Mouse (Mus musculus) heart, embryonic 16.5 days (tissue): ENCODE measurements at regions not wholly inside any gene's neighbourhood (a gene's known extent, or its start where the extent isn't known, plus 50 kb on each side); places are given as distances from the start of the nearest gene placed in this dataset.

Experiments used
- ATAC-seq: fragments of 200-750 bp; cut with Nextera tagmentation; replicated peaks from 2 replicates; pipeline ENCODE4 v1.8.0; 2017; ENCODE audit warnings: moderate number of reproducible peaks; ENCODE audit not compliant: insufficient read depth, low FRiP score; ENCODE audit errors: extremely low read depth
- H3K27ac ChIP-seq: fragments of 300-500 bp; sonication (generic); 2 replicates; pipeline ENCODE4 v1.5.1; 2014; ENCODE audit warnings: mild to moderate bottlenecking, low read length, control low read depth, moderate library complexity
- H3K27me3 ChIP-seq: fragments of 300-500 bp; sonication (generic); 2 replicates; pipeline ENCODE4 v1.6.1; 2014; ENCODE audit warnings: low read length, mixed read lengths; ENCODE audit not compliant: control insufficient read depth, insufficient read depth
- H3K36me3 ChIP-seq: fragments of 300-500 bp; sonication (generic); 2 replicates; pipeline ENCODE4 v1.6.1; 2014; ENCODE audit not compliant: control insufficient read depth, insufficient read depth
- H3K4me1 ChIP-seq: fragments of 300-500 bp; sonication (generic); 2 replicates; pipeline ENCODE4 v1.6.1; 2014; ENCODE audit warnings: low read length, mixed read lengths; ENCODE audit not compliant: control insufficient read depth, insufficient read depth
- H3K4me2 ChIP-seq: fragments of 300-500 bp; sonication (generic); 2 replicates; pipeline ENCODE4 v1.6.1; 2014; ENCODE audit warnings: low read depth, mild to moderate bottlenecking, control low read depth, low read length
- H3K4me3 ChIP-seq: fragments of 300-500 bp; sonication (generic); 2 replicates; pipeline ENCODE4 v1.5.1; 2014; ENCODE audit warnings: mild to moderate bottlenecking, control low read depth, low read length
- H3K9ac ChIP-seq: fragments of 300-500 bp; sonication (generic); 2 replicates; pipeline ENCODE4 v1.6.1; 2014; ENCODE audit warnings: low read length, control low read depth
- H3K9me3 ChIP-seq: fragments of 300-500 bp; sonication (generic); replicated peaks from 2 replicates; pipeline ENCODE4 v1.6.1; 2016; ENCODE audit warnings: low read length; ENCODE audit not compliant: control insufficient read depth
- whole genome bisulfite sequencing: fragments of 180-500 bp; shearing (Covaris S2); extraction: QIAGEN DNeasy Blood & Tissue Kit; methylation state at CpG from one replicate; pipeline ENCODE4 v1.1.7; 2014; 5-methylcytosine and 5-hydroxymethylcytosine counted together

- peak; percentile 32; the same call in 1 of the 2 replicates for ATAC-seq
- Histone ChIP-seq H3K4me2 (no peak overlapping the region), H3K4me3 (no peak overlapping the region), H3K9ac (no peak overlapping the region), H3K27ac (no peak overlapping the region), H3K4me1 (no peaks in the 10 kb centered on the region), H3K9me3 (no peaks in the 10 kb centered on the region), H3K27me3 (no peaks in the 10 kb centered on the region), H3K36me3 (no peaks in the 10 kb centered on the region)
- 56% methylated on average over 1 of the region's 1 CpGs for WGBS
Observed at GRCm38 (mm10) chr12:9212211-9212610, 182.4 kb downstream of the Ttc32 start.

GRCm38 (mm10) chr12:9224971-9225370 is 195.2 kb downstream of the Ttc32 start:
- H3K4me2 ChIP-seq, result no peak overlapping the region
- peaks cover 7% of the 10 kb centered on the region; the same call in 1 of the 2 replicates for H3K4me1 ChIP-seq
- no peaks in the 10 kb centered on the region for H3K9me3 ChIP-seq
- no peak overlapping the region for H3K27ac ChIP-seq
- ATAC-seq, result no peak
- 40% methylated on average over 5 of the region's 5 CpGs for WGBS
- no peaks in the 10 kb centered on the region for H3K27me3 ChIP-seq
- H3K9ac ChIP-seq, result no peak overlapping the region
- no peaks in the 10 kb centered on the region for H3K36me3 ChIP-seq
- H3K4me3 ChIP-seq, result no peak overlapping the region

- WGBS, result 71% methylated on average over 5 of the region's 5 CpGs
- peaks cover 10% of the 10 kb centered on the region; the same call in 1 of the 2 replicates for H3K4me1 ChIP-seq
- H3K4me3 ChIP-seq, result no peak overlapping the region
- no peaks in the 10 kb centered on the region for H3K9me3 ChIP-seq
- H3K27ac ChIP-seq, result no peak overlapping the region
- no peaks in the 10 kb centered on the region for H3K36me3 ChIP-seq
- H3K9ac ChIP-seq, result no peak overlapping the region
- no peak overlapping the region for H3K4me2 ChIP-seq
- no peaks in the 10 kb centered on the region for H3K27me3 ChIP-seq
- no peak for ATAC-seq
Observed at GRCm38 (mm10) chr12:9227901-9228300, 198.1 kb downstream of the Ttc32 start.

- Histone ChIP-seq H3K27ac (no peak overlapping the region), H3K4me2 (no peak overlapping the region), H3K27me3 (no peaks in the 10 kb centered on the region), H3K36me3 (no peaks in the 10 kb centered on the region), H3K4me3 (no peak overlapping the region), H3K4me1 (peaks cover 10% of the 10 kb centered on the region; the same call in 1 of the 2 replicates), H3K9ac (no peak overlapping the region), H3K9me3 (no peaks in the 10 kb centered on the region)
- WGBS, result 62% methylated on average over 2 of the region's 2 CpGs
- peak; percentile 32; the same call in 1 of the 2 replicates for ATAC-seq
Observed at GRCm38 (mm10) chr12:9228486-9228885, 198.7 kb downstream of the Ttc32 start.

- Histone ChIP-seq H3K27me3 (no peaks in the 10 kb centered on the region), H3K4me3 (no peak overlapping the region), H3K36me3 (no peaks in the 10 kb centered on the region), H3K9ac (no peak overlapping the region), H3K27ac (no peak overlapping the region), H3K4me1 (peaks cover 10% of the 10 kb centered on the region; the same call in 1 of the 2 replicates), H3K4me2 (peak overlapping the region; percentile 15; the same call in 1 of the 2 replicates), H3K9me3 (no peaks in the 10 kb centered on the region)
- WGBS, result 39% methylated on average over 4 of the region's 4 CpGs
- ATAC-seq, result no peak
Observed at GRCm38 (mm10) chr12:9229981-9230380, 200.2 kb downstream of the Ttc32 start.

- Histone ChIP-seq H3K36me3 (no peaks in the 10 kb centered on the region), H3K27ac (no peak overlapping the region), H3K4me3 (no peak overlapping the region), H3K4me2 (no peak overlapping the region), H3K4me1 (peaks cover 10% of the 10 kb centered on the region; the same call in 1 of the 2 replicates), H3K27me3 (no peaks in the 10 kb centered on the region), H3K9ac (no peak overlapping the region), H3K9me3 (no peaks in the 10 kb centered on the region)
- no peak for ATAC-seq
- WGBS, result 50% methylated on average over 5 of the region's 5 CpGs
Observed at GRCm38 (mm10) chr12:9230576-9230975, 200.8 kb downstream of the Ttc32 start.

GRCm38 (mm10) chr12:9232431-9232830 is 202.6 kb downstream of the Ttc32 start:
- Histone ChIP-seq H3K9ac (no peak overlapping the region), H3K27ac (no peak overlapping the region), H3K27me3 (no peaks in the 10 kb centered on the region), H3K9me3 (no peaks in the 10 kb centered on the region), H3K4me2 (no peak overlapping the region), H3K36me3 (no peaks in the 10 kb centered on the region), H3K4me3 (no peak overlapping the region), H3K4me1 (peaks cover 13% of the 10 kb centered on the region)
- ATAC-seq, result no peak

GRCm38 (mm10) chr12:9235866-9236265 is 206.1 kb downstream of the Ttc32 start:
- Histone ChIP-seq H3K9me3 (no peaks in the 10 kb centered on the region), H3K36me3 (no peaks in the 10 kb centered on the region), H3K27ac (no peak overlapping the region), H3K27me3 (no peaks in the 10 kb centered on the region), H3K9ac (no peak overlapping the region), H3K4me2 (no peak overlapping the region), H3K4me3 (no peak overlapping the region), H3K4me1 (peaks cover 9% of the 10 kb centered on the region)
- no peak for ATAC-seq
- 68% methylated on average over 4 of the region's 4 CpGs for WGBS

- peak; percentile 91 for ATAC-seq
- no peak overlapping the region for H3K4me2 ChIP-seq
Observed at GRCm38 (mm10) chr12:9237538-9237937, 207.7 kb downstream of the Ttc32 start.

More at GRCm38 (mm10) chr12:9237538-9237937, 207.7 kb downstream of the Ttc32 start:
- 33% methylated on average over 6 of the region's 6 CpGs for WGBS
- no peaks in the 10 kb centered on the region for H3K9me3 ChIP-seq
- H3K9ac ChIP-seq, result no peak overlapping the region
- H3K27me3 ChIP-seq, result no peaks in the 10 kb centered on the region
- no peak overlapping the region for H3K4me3 ChIP-seq
- no peaks in the 10 kb centered on the region for H3K36me3 ChIP-seq
- H3K4me1 ChIP-seq, result peaks cover 9% of the 10 kb centered on the region
- H3K27ac ChIP-seq, result peak overlapping the region; percentile 73
